Comparison of ENCODE assay signal across 10 mouse cellular contexts in the genomic region with DNA sequence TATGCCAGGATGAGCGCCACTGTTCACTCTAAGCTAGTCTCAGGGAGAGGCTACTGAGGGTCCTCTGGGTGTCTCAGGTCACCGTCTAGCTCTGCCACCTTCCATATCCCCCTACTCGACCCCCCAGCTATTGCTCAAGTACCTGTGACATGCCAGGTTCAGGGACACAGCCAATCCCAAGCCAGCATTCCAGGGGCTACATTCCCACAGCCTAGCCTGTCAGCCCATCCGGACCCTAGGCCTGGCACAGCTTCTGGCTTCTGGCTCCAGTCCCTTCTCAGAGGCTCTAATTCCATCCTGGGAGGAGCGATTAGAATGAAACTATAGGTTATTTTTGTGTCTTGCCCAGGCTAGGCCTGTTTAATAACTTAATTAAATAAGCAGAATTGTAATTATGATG.
DNase-seq lines count a peak whose midpoint lies in the region; ATAC-seq and TF ChIP-seq lines count a peak whose summit lies in the region.
"Had no signal": no experiment of that assay in that cellular context is flagged by ENCODE, and none has a peak within 500 bp of the region (broad histone marks: within the 10 kb centered on the region; RNA-seq: fewer than 3 reads in every experiment).

No protein-coding gene starts in this region.

- TF ChIP-seq CTCF in heart, adult 2 months (IDR thresholded peaks at IDR 0.05): no peak
- no peak for TF ChIP-seq CTCF in liver, postnatal 0 days (IDR thresholded peaks at IDR 0.05; ENCODE audit: low read depth)

- no peak overlapping the region for H3K4me3 ChIP-seq in heart, adult 2 months
- no peak overlapping the region for H3K4me3 ChIP-seq in heart, embryonic 11.5 days (ENCODE audit: low read depth, low read length)
- H3K4me3 ChIP-seq in lung, embryonic 16.5 days (ENCODE audit: low read length): no peak overlapping the region
- no peak overlapping the region for H3K4me3 ChIP-seq in intestine, embryonic 15.5 days (replicated peaks)
- no peak overlapping the region for H3K4me3 ChIP-seq in stomach, embryonic 15.5 days (replicated peaks)
- H3K4me3 ChIP-seq in liver, postnatal 0 days (ENCODE audit: low read depth, low read length): no peak overlapping the region
- H3K4me3 ChIP-seq: midbrain, embryonic 15.5 days had no signal

- H3K4me2 ChIP-seq in heart, embryonic 11.5 days: no peak overlapping the region
- H3K4me2 ChIP-seq in lung, embryonic 16.5 days (ENCODE audit: low read depth, low read length): no peak overlapping the region
- no peak overlapping the region for H3K4me2 ChIP-seq in intestine, embryonic 15.5 days (replicated peaks)
- no peak overlapping the region for H3K4me2 ChIP-seq in stomach, embryonic 15.5 days
- no peak overlapping the region for H3K4me2 ChIP-seq in liver, postnatal 0 days (ENCODE audit: low read depth, low read length)
- H3K4me2 ChIP-seq: midbrain, embryonic 15.5 days had no signal

- WGBS in heart, adult 2 months: 53% methylated on average over 5 of the region's 5 CpGs
- 74% methylated on average over 5 of the region's 5 CpGs for WGBS in heart, embryonic 11.5 days (ENCODE audit: insufficient replicate concordance)
- WGBS in lung, embryonic 16.5 days: 55% methylated on average over 5 of the region's 5 CpGs
- WGBS in intestine, embryonic 15.5 days: 63% methylated on average over 5 of the region's 5 CpGs
- 65% methylated on average over 5 of the region's 5 CpGs for WGBS in stomach, embryonic 15.5 days
- WGBS in liver, postnatal 0 days (ENCODE audit: insufficient replicate concordance): 78% methylated on average over 5 of the region's 5 CpGs

- no peak overlapping the region for H3K9ac ChIP-seq in heart, adult 2 months (ENCODE audit: low read depth, low read length)
- H3K9ac ChIP-seq in heart, embryonic 11.5 days (ENCODE audit: low read depth, low read length): no peak overlapping the region
- H3K9ac ChIP-seq in lung, embryonic 16.5 days (ENCODE audit: low read length): no peak overlapping the region
- no peak overlapping the region for H3K9ac ChIP-seq in intestine, embryonic 15.5 days
- H3K9ac ChIP-seq in stomach, embryonic 15.5 days: no peak overlapping the region
- H3K9ac ChIP-seq in liver, postnatal 0 days (replicated peaks): no peak overlapping the region
- H3K9ac ChIP-seq: midbrain, embryonic 15.5 days had no signal

- no peak for DNase-seq in heart, adult 2 months
- DNase-seq in lung, postnatal 25 days (ENCODE audit: low spot score): no peak
- DNase-seq in liver, postnatal 0 days: no peak

- TF ChIP-seq POLR2A in heart, adult 2 months (IDR thresholded peaks at IDR 0.05; ENCODE audit: insufficient read depth, low read depth, low read length): no peak

- peak overlapping the region; percentile 26 for H3K27ac ChIP-seq in heart, adult 2 months
- no peak overlapping the region for H3K27ac ChIP-seq in heart, embryonic 11.5 days (ENCODE audit: low read depth, low read length)
- no peak overlapping the region; the same call in 1 of the 2 replicates for H3K27ac ChIP-seq in lung, embryonic 16.5 days (ENCODE audit: low read length)
- peak overlapping the region; percentile 11; the same call in 1 of the 2 replicates for H3K27ac ChIP-seq in intestine, embryonic 15.5 days
- H3K27ac ChIP-seq in stomach, embryonic 15.5 days: 0 out of 2 replicates have a peak overlapping the region, but pooled peaks have one; percentile 2
- H3K27ac ChIP-seq in liver, postnatal 0 days (ENCODE audit: low read depth): no peak overlapping the region
- H3K27ac ChIP-seq: macrophage; midbrain, embryonic 15.5 days had no signal

- ATAC-seq in heart, embryonic 11.5 days (replicated peaks; ENCODE audit: insufficient number of reproducible peaks, low FRiP score, low TSS enrichment): no peak
- ATAC-seq in lung, embryonic 16.5 days (ENCODE audit: low read depth): peak; percentile 13; the same call in 1 of the 2 replicates
- ATAC-seq in intestine, embryonic 15.5 days: peak; percentile 42; the same call in 1 of the 2 replicates
- ATAC-seq in stomach, embryonic 15.5 days (ENCODE audit: insufficient read depth, low FRiP score, low read depth): no peak
- ATAC-seq in liver, postnatal 0 days: no peak
- ATAC-seq: forebrain, embryonic 16.5 days; midbrain, embryonic 15.5 days had no signal

- H3K4me1 ChIP-seq in heart, adult 2 months (ENCODE audit: control insufficient read depth, insufficient read depth, low read length): peaks cover 12% of the 10 kb centered on the region
- no peaks in the 10 kb centered on the region for H3K4me1 ChIP-seq in heart, embryonic 11.5 days (ENCODE audit: control insufficient read depth, insufficient read depth, low read length)
- H3K4me1 ChIP-seq in lung, embryonic 16.5 days (replicated peaks; ENCODE audit: control insufficient read depth, insufficient read depth, low read length): peaks cover 14% of the 10 kb centered on the region
- H3K4me1 ChIP-seq in intestine, embryonic 15.5 days (replicated peaks): no peaks in the 10 kb centered on the region
- H3K4me1 ChIP-seq in stomach, embryonic 15.5 days: 0 out of 2 replicates have a peak, but pooled peaks cover 2% of the 10 kb centered on the region
- H3K4me1 ChIP-seq in liver, postnatal 0 days (ENCODE audit: insufficient read depth): no peaks in the 10 kb centered on the region; the same call in 1 of the 2 replicates
- H3K4me1 ChIP-seq: midbrain, embryonic 15.5 days had no signal

- no peaks in the 10 kb centered on the region for H3K79me2 ChIP-seq in heart, adult 2 months (replicated peaks; ENCODE audit: control insufficient read depth, insufficient read depth, low read length)

- TF ChIP-seq EP300 in heart, adult 2 months (IDR thresholded peaks at IDR 0.05; ENCODE audit: insufficient read depth, low read depth, low read length): no peak
- no peak for TF ChIP-seq EP300 in liver, postnatal 0 days (IDR thresholded peaks at IDR 0.05; ENCODE audit: low read depth)

- H3K9me3 ChIP-seq in heart, embryonic 11.5 days (replicated peaks; ENCODE audit: control insufficient read depth, low read length): no peaks in the 10 kb centered on the region
- H3K9me3 ChIP-seq in lung, embryonic 16.5 days (ENCODE audit: control insufficient read depth, low read length): no peaks in the 10 kb centered on the region
- H3K9me3 ChIP-seq in intestine, embryonic 15.5 days: no peaks in the 10 kb centered on the region
- H3K9me3 ChIP-seq in stomach, embryonic 15.5 days: no peaks in the 10 kb centered on the region
- no peaks in the 10 kb centered on the region for H3K9me3 ChIP-seq in liver, postnatal 0 days (ENCODE audit: low read length)
- H3K9me3 ChIP-seq: midbrain, embryonic 15.5 days had no signal

- intact Hi-C loops in heart, adult 2 months (cut with DNase I): no loop called here

- H3K27me3 ChIP-seq in heart, adult 2 months (ENCODE audit: control insufficient read depth, insufficient read depth, low read length): no peaks in the 10 kb centered on the region
- no peaks in the 10 kb centered on the region for H3K27me3 ChIP-seq in heart, embryonic 11.5 days (ENCODE audit: control insufficient read depth, insufficient read depth, low read length)
- no peaks in the 10 kb centered on the region for H3K27me3 ChIP-seq in lung, embryonic 16.5 days (ENCODE audit: control insufficient read depth, insufficient read depth, low read depth, low read length)
- H3K27me3 ChIP-seq in intestine, embryonic 15.5 days (replicated peaks): no peaks in the 10 kb centered on the region
- H3K27me3 ChIP-seq in stomach, embryonic 15.5 days (replicated peaks): no peaks in the 10 kb centered on the region
- H3K27me3 ChIP-seq in liver, postnatal 0 days (ENCODE audit: insufficient read depth, low read length): no peaks in the 10 kb centered on the region
- H3K27me3 ChIP-seq: midbrain, embryonic 15.5 days had no signal

- H3K36me3 ChIP-seq in heart, adult 2 months (ENCODE audit: control insufficient read depth, insufficient read depth, low read length): no peaks in the 10 kb centered on the region
- no peaks in the 10 kb centered on the region for H3K36me3 ChIP-seq in heart, embryonic 11.5 days (ENCODE audit: control insufficient read depth, insufficient read depth, low read length)
- H3K36me3 ChIP-seq in lung, embryonic 16.5 days (ENCODE audit: control insufficient read depth, insufficient read depth, low read length): no peaks in the 10 kb centered on the region
- H3K36me3 ChIP-seq in intestine, embryonic 15.5 days: no peaks in the 10 kb centered on the region
- no peaks in the 10 kb centered on the region for H3K36me3 ChIP-seq in stomach, embryonic 15.5 days
- H3K36me3 ChIP-seq in liver, postnatal 0 days (replicated peaks; ENCODE audit: insufficient read depth, low read length): no peaks in the 10 kb centered on the region
- H3K36me3 ChIP-seq: midbrain, embryonic 15.5 days had no signal

Comparison
In these comparisons a context has a peak if more than half of its experiments do, and no peak if none do; other contexts are left out.
1. H3K27ac ChIP-seq: peak in heart, adult 2 months (single experiment), intestine, embryonic 15.5 days (single experiment) and stomach, embryonic 15.5 days (single experiment); none in heart, embryonic 11.5 days (single experiment), lung, embryonic 16.5 days (single experiment) and liver, postnatal 0 days (single experiment).
2. ATAC-seq: peak in lung, embryonic 16.5 days (single experiment) and intestine, embryonic 15.5 days (single experiment); none in heart, embryonic 11.5 days (single experiment), stomach, embryonic 15.5 days (single experiment) and liver, postnatal 0 days (single experiment).